Mouse (Mus musculus): ENCODE measurements around the gene Gpr146. TPM values are rescaled to one million over a fixed set of nuclear protein-coding genes. Genes with fewer than 3 reads are reported as not detected.

Gene Gpr146
- polyA plus RNA-seq, 1 experiment from 2014 or later: 3.5 TPM

GRCm38 (mm10) chr5:139352317-139352716 lies 25.2 kb upstream of the Gpr146 start, which contains the start of gene Cyp2w1:
Cyp2w1 (plus strand) TSS chr5:139352617.
- H3K4me3 ChIP-seq (ENCODE audit: low read depth, low read length): peak within 1 kb of the TSS; percentile 21; the same call in 1 of the 2 replicates
- H3K9me3 ChIP-seq (ENCODE audit: control insufficient read depth, low read length): no peaks in the 10 kb centered on the region
- TF ChIP-seq CTCF (IDR thresholded peaks at IDR 0.05; ENCODE audit: low read depth): no peak
- no peak for TF ChIP-seq EP300 (optimal IDR thresholded peaks at IDR 0.05)
- peak within 1 kb of the TSS; percentile 51 for H3K9ac ChIP-seq (ENCODE audit: low read length)
- H3K27ac ChIP-seq (replicated peaks): peak within 1 kb of the TSS; percentile 88
- DNase-seq (ENCODE audit: low spot score): no peak
- peak within 1 kb of the TSS; percentile 41 for H3K4me2 ChIP-seq (replicated peaks; ENCODE audit: low read depth)
- no peaks in the 10 kb centered on the region for H3K27me3 ChIP-seq (ENCODE audit: control insufficient read depth, insufficient read depth, low read length)
- H3K36me3 ChIP-seq (ENCODE audit: control insufficient read depth, insufficient read depth, low read length): no peaks in the 10 kb centered on the region
- no peak for ATAC-seq (ENCODE audit: low FRiP score, low TSS enrichment)
- H3K4me1 ChIP-seq (replicated peaks; ENCODE audit: control insufficient read depth, insufficient read depth): peaks cover 6% of the 10 kb centered on the region; the same call in 1 of the 2 replicates
- 38% methylated on average over 6 of the region's 6 CpGs for WGBS

GRCm38 (mm10) chr5:139353496-139353895 lies 24.0 kb upstream of the Gpr146 start:
- H3K27me3 ChIP-seq (ENCODE audit: control insufficient read depth, insufficient read depth, low read length): no peaks in the 10 kb centered on the region
- H3K9me3 ChIP-seq (ENCODE audit: control insufficient read depth, low read length): no peaks in the 10 kb centered on the region
- H3K27ac ChIP-seq (replicated peaks): peak overlapping the region; percentile 78
- peak overlapping the region; percentile 21; the same call in 1 of the 2 replicates for H3K4me3 ChIP-seq (ENCODE audit: low read depth, low read length)
- peak; percentile 81 for DNase-seq (ENCODE audit: low spot score)
- 48% methylated on average over 10 of the region's 10 CpGs for WGBS
- TF ChIP-seq EP300 (optimal IDR thresholded peaks at IDR 0.05) (no peak), CTCF (IDR thresholded peaks at IDR 0.05; ENCODE audit: low read depth) (peak; percentile 68)
- no peak for ATAC-seq (ENCODE audit: low FRiP score, low TSS enrichment)
- H3K36me3 ChIP-seq (ENCODE audit: control insufficient read depth, insufficient read depth, low read length): no peaks in the 10 kb centered on the region
- 0 out of 2 replicates have a peak overlapping the region, but pooled peaks have one; percentile 2 for H3K9ac ChIP-seq (ENCODE audit: low read length)
- peaks cover 6% of the 10 kb centered on the region; the same call in 1 of the 2 replicates for H3K4me1 ChIP-seq (replicated peaks; ENCODE audit: control insufficient read depth, insufficient read depth)
- H3K4me2 ChIP-seq (replicated peaks; ENCODE audit: low read depth): peak overlapping the region; percentile 41

GRCm38 (mm10) chr5:139353946-139354345 lies 23.6 kb upstream of the Gpr146 start:
- peak; percentile 17; the same call in 1 of the 2 replicates for ATAC-seq (ENCODE audit: low FRiP score, low TSS enrichment)
- H3K4me3 ChIP-seq (ENCODE audit: low read depth, low read length): peak overlapping the region; percentile 21; the same call in 1 of the 2 replicates
- H3K4me2 ChIP-seq (replicated peaks; ENCODE audit: low read depth): peak overlapping the region; percentile 41
- peaks cover 6% of the 10 kb centered on the region; the same call in 1 of the 2 replicates for H3K4me1 ChIP-seq (replicated peaks; ENCODE audit: control insufficient read depth, insufficient read depth)
- no peak for TF ChIP-seq CTCF (IDR thresholded peaks at IDR 0.05; ENCODE audit: low read depth)
- no peak for TF ChIP-seq EP300 (optimal IDR thresholded peaks at IDR 0.05)
- DNase-seq (ENCODE audit: low spot score): peak; percentile 70
- 71% methylated on average over 11 of the region's 11 CpGs for WGBS
- H3K9me3 ChIP-seq (ENCODE audit: control insufficient read depth, low read length): no peaks in the 10 kb centered on the region
- H3K9ac ChIP-seq (ENCODE audit: low read length): 0 out of 2 replicates have a peak overlapping the region, but pooled peaks have one; percentile 4
- H3K36me3 ChIP-seq (ENCODE audit: control insufficient read depth, insufficient read depth, low read length): no peaks in the 10 kb centered on the region
- H3K27ac ChIP-seq (replicated peaks): peak overlapping the region; percentile 78
- H3K27me3 ChIP-seq (ENCODE audit: control insufficient read depth, insufficient read depth, low read length): no peaks in the 10 kb centered on the region

- H3K4me1 ChIP-seq (replicated peaks; ENCODE audit: control insufficient read depth, insufficient read depth): peaks cover 6% of the 10 kb centered on the region; the same call in 1 of the 2 replicates
- H3K27me3 ChIP-seq (ENCODE audit: control insufficient read depth, insufficient read depth, low read length): no peaks in the 10 kb centered on the region
- 32% methylated on average over 19 of the region's 19 CpGs for WGBS
- ATAC-seq (ENCODE audit: low FRiP score, low TSS enrichment) (peak; percentile 43), DNase-seq (ENCODE audit: low spot score) (peak; percentile 91)
- no peaks in the 10 kb centered on the region for H3K9me3 ChIP-seq (ENCODE audit: control insufficient read depth, low read length)
- TF ChIP-seq CTCF (IDR thresholded peaks at IDR 0.05; ENCODE audit: low read depth) (peak; percentile 97), EP300 (optimal IDR thresholded peaks at IDR 0.05) (no peak)
- no peak overlapping the region for H3K4me3 ChIP-seq (ENCODE audit: low read depth, low read length)
- H3K36me3 ChIP-seq (ENCODE audit: control insufficient read depth, insufficient read depth, low read length): no peaks in the 10 kb centered on the region
- H3K4me2 ChIP-seq (replicated peaks; ENCODE audit: low read depth): no peak overlapping the region
- H3K9ac ChIP-seq (ENCODE audit: low read length): no peak overlapping the region
- H3K27ac ChIP-seq (replicated peaks): no peak overlapping the region
These were observed 22.2 kb upstream of the Gpr146 start for GRCm38 (mm10) chr5:139355235-139355772.

- DNase-seq (ENCODE audit: low spot score): peak; percentile 69
- H3K4me2 ChIP-seq (replicated peaks; ENCODE audit: low read depth): no peak overlapping the region
- 79% methylated on average over 2 of the region's 2 CpGs for WGBS
These were observed 18.8 kb upstream of the Gpr146 start for GRCm38 (mm10) chr5:139358653-139359052.

GRCm38 (mm10) chr5:139359244-139359643 lies 18.3 kb upstream of the Gpr146 start:
- Histone ChIP-seq H3K27me3 (ENCODE audit: control insufficient read depth, insufficient read depth, low read length) (no peaks in the 10 kb centered on the region), H3K9ac (ENCODE audit: low read length) (no peak overlapping the region), H3K4me1 (replicated peaks; ENCODE audit: control insufficient read depth, insufficient read depth) (no peaks in the 10 kb centered on the region; the same call in 1 of the 2 replicates), H3K36me3 (ENCODE audit: control insufficient read depth, insufficient read depth, low read length) (no peaks in the 10 kb centered on the region), H3K4me2 (replicated peaks; ENCODE audit: low read depth) (no peak overlapping the region), H3K4me3 (ENCODE audit: low read depth, low read length) (no peak overlapping the region), H3K27ac (replicated peaks) (no peak overlapping the region), H3K9me3 (ENCODE audit: control insufficient read depth, low read length) (no peaks in the 10 kb centered on the region)
- 75% methylated on average over 5 of the region's 5 CpGs for WGBS
- TF ChIP-seq EP300 (optimal IDR thresholded peaks at IDR 0.05): no peak
- TF ChIP-seq CTCF (IDR thresholded peaks at IDR 0.05; ENCODE audit: low read depth): no peak
- ATAC-seq (ENCODE audit: low FRiP score, low TSS enrichment) (no peak), DNase-seq (ENCODE audit: low spot score) (no peak)

More at GRCm38 (mm10) chr5:139358653-139359052, 18.8 kb upstream of the Gpr146 start:
- Histone ChIP-seq H3K27me3 (ENCODE audit: control insufficient read depth, insufficient read depth, low read length) (no peaks in the 10 kb centered on the region), H3K4me1 (replicated peaks; ENCODE audit: control insufficient read depth, insufficient read depth) (no peaks in the 10 kb centered on the region), H3K36me3 (ENCODE audit: control insufficient read depth, insufficient read depth, low read length) (no peaks in the 10 kb centered on the region), H3K9ac (ENCODE audit: low read length) (no peak overlapping the region), H3K9me3 (ENCODE audit: control insufficient read depth, low read length) (no peaks in the 10 kb centered on the region), H3K4me3 (ENCODE audit: low read depth, low read length) (no peak overlapping the region), H3K27ac (replicated peaks) (no peak overlapping the region)
- TF ChIP-seq EP300 (optimal IDR thresholded peaks at IDR 0.05) (no peak), CTCF (IDR thresholded peaks at IDR 0.05; ENCODE audit: low read depth) (peak; percentile 80)
- ATAC-seq (ENCODE audit: low FRiP score, low TSS enrichment): peak; percentile 38; the same call in 1 of the 2 replicates

Measured in stomach, postnatal 0 days (tissue).